Mouse (Mus musculus) kidney, adult 11 months (tissue): ENCODE data around the gene Gm49358.

Source experiments
- DNase-seq: peaks from one replicate; pipeline ENCODE4 v3.0.0; 2022

Gene Gm49358

GRCm38 (mm10) chr10:86763672-86764071 lies at the start of gene Gm49358:
Gene Gm49358, plus strand, starts transcription at chr10:86763972.
- DNase-seq: no peak

- peak; percentile 24 for DNase-seq
These were observed 36.2 kb upstream of the Gm49358 start for GRCm38 (mm10) chr10:86727548-86727980.

GRCm38 (mm10) chr10:86728176-86728575 lies 35.6 kb upstream of the Gm49358 start:
- no peak for DNase-seq

- peak; percentile 78 for DNase-seq
These were observed 32.8 kb upstream of the Gm49358 start for GRCm38 (mm10) chr10:86730823-86731499.

GRCm38 (mm10) chr10:86731500-86731863 lies 32.3 kb upstream of the Gm49358 start:
- DNase-seq: no peak

GRCm38 (mm10) chr10:86735036-86735435 lies 28.7 kb upstream of the Gm49358 start:
- DNase-seq: no peak

GRCm38 (mm10) chr10:86742918-86743317 lies 20.9 kb upstream of the Gm49358 start:
- no peak for DNase-seq

GRCm38 (mm10) chr10:86744306-86744705 lies 19.5 kb upstream of the Gm49358 start:
- DNase-seq: no peak

- no peak for DNase-seq
These were observed 7.8 kb upstream of the Gm49358 start for GRCm38 (mm10) chr10:86755816-86756502.

GRCm38 (mm10) chr10:86757724-86758123 lies 6.0 kb upstream of the Gm49358 start:
- DNase-seq: no peak

- DNase-seq: no peak
These were observed 5.6 kb upstream of the Gm49358 start for GRCm38 (mm10) chr10:86758211-86758610.

- DNase-seq: no peak
These were observed 2.5 kb upstream of the Gm49358 start for GRCm38 (mm10) chr10:86761236-86761635.

GRCm38 (mm10) chr10:86761722-86762383 lies 1.9 kb upstream of the Gm49358 start:
- no peak for DNase-seq

- DNase-seq: no peak
These were observed 1.4 kb upstream of the Gm49358 start for GRCm38 (mm10) chr10:86762384-86762730.

- DNase-seq: no peak
These were observed 1.7 kb downstream of the Gm49358 start for GRCm38 (mm10) chr10:86765344-86765966.

GRCm38 (mm10) chr10:86769216-86769615 lies 5.4 kb downstream of the Gm49358 start:
- DNase-seq: no peak

- no peak for DNase-seq
These were observed 6.0 kb downstream of the Gm49358 start for GRCm38 (mm10) chr10:86769797-86770196.

GRCm38 (mm10) chr10:86771701-86772100 lies 7.9 kb downstream of the Gm49358 start:
- DNase-seq: peak; percentile 76

GRCm38 (mm10) chr10:86772231-86772631 lies 8.5 kb downstream of the Gm49358 start:
- DNase-seq: no peak

- DNase-seq: no peak
These were observed 9.6 kb downstream of the Gm49358 start for GRCm38 (mm10) chr10:86773360-86773759.

GRCm38 (mm10) chr10:86776281-86776680 lies 12.5 kb downstream of the Gm49358 start:
- no peak for DNase-seq

- DNase-seq: no peak
These were observed 14.0 kb downstream of the Gm49358 start for GRCm38 (mm10) chr10:86777614-86778319.
